Mouse (Mus musculus): ENCODE data around the gene Ajm1. TPM values are rescaled to one million over a fixed set of nuclear protein-coding genes. Genes with fewer than 3 reads are reported as not detected.

Gene Ajm1
- total and polyA plus RNA-seq, 3 experiments: 0.05 to 1.1 (median 0.35) TPM

DNA sequence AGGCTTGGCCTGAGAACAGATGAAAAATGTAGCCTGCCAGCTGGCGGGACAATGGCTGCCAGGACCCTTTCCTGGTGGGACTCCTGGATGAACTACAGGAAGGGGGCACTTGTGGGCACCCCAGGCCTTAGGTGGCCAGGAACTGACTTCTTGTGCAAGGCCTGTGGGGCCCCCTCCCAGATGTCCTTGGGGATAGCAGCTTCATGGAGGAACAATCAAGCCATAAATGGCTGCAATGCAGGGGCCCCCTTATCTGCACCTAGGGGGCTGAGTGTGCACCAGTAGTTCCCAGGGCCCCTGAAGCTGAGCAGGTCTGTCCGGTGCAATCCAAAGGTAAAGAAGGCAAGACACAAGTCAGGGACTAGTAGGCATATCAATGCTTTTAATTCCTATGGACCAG lies 8.5 kb downstream of the Ajm1 start:
- Histone ChIP-seq H3K9me3 (replicated peaks) (peaks cover 28% of the 10 kb centered on the region), H3K36me3 (replicated peaks) (peaks cover 49% of the 10 kb centered on the region), H3K4me1 (ENCODE audit: insufficient read depth, low read depth, low read length) (peaks cover 37% of the 10 kb centered on the region), H3K27me3 (ENCODE audit: insufficient read depth, low read length) (no peaks in the 10 kb centered on the region; the same call in 1 of the 2 replicates), H3K4me3 (ENCODE audit: low read depth, low read length) (no peak overlapping the region; the same call in 1 of the 2 replicates)
- TF ChIP-seq GATA2 (IDR thresholded peaks at IDR 0.05; ENCODE audit: borderline replicate concordance, low read depth, low read length) (no peak), POLR2AphosphoS5 (IDR thresholded peaks at IDR 0.05; ENCODE audit: insufficient replicate concordance, low read depth, low read length) (no peak), CTCF (IDR thresholded peaks at IDR 0.05; ENCODE audit: low read depth, low read length) (no peak), GATA1 (IDR thresholded peaks at IDR 0.05; ENCODE audit: borderline replicate concordance, low read length) (no peak), TAL1 (conservative IDR thresholded peaks at IDR 0.05; ENCODE audit: low read depth, low read length) (no peak)
- no peak for DNase-seq (ENCODE audit: low spot score)
- no peak for ATAC-seq (ENCODE audit: extremely low read depth, insufficient number of reproducible peaks, low FRiP score, poor library complexity, severe bottlenecking)

DNA sequence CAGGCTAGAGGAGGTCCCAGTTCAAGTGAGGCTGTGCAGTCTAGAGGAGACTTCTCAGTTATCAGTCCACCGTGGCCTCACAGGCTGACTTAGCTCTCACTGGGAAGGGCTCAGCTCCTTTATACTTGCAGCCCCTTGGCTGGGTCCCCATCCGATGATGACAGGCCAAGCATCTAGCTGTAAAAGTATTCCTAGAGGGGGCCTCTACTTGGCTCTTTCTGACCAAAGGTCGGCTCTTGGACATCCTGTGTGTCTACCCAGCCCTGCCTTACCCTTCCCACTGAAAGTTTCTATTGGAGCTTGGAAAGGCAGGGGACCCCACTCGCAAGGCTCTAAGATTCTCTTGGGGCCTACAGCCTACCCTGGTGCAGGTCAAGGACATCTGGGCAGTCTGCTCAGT lies 10.3 kb downstream of the Ajm1 start:
- ATAC-seq (ENCODE audit: extremely low read depth, insufficient number of reproducible peaks, low FRiP score, poor library complexity, severe bottlenecking) (no peak), DNase-seq (ENCODE audit: low spot score) (no peak)
- H3K27me3 ChIP-seq (ENCODE audit: insufficient read depth, low read length): no peaks in the 10 kb centered on the region
- H3K36me3 ChIP-seq (replicated peaks): peaks cover 66% of the 10 kb centered on the region
- H3K4me3 ChIP-seq (ENCODE audit: low read depth, low read length): no peak overlapping the region
- H3K4me1 ChIP-seq (ENCODE audit: insufficient read depth, low read depth, low read length): peaks cover 37% of the 10 kb centered on the region
- H3K9me3 ChIP-seq (replicated peaks): peaks cover 9% of the 10 kb centered on the region
- no peak for TF ChIP-seq CTCF (IDR thresholded peaks at IDR 0.05; ENCODE audit: low read depth, low read length)
- no peak for TF ChIP-seq GATA1 (IDR thresholded peaks at IDR 0.05; ENCODE audit: borderline replicate concordance, low read length)
- no peak for TF ChIP-seq GATA2 (IDR thresholded peaks at IDR 0.05; ENCODE audit: borderline replicate concordance, low read depth, low read length)
- TF ChIP-seq POLR2AphosphoS5 (IDR thresholded peaks at IDR 0.05; ENCODE audit: insufficient replicate concordance, low read depth, low read length): no peak
- no peak for TF ChIP-seq TAL1 (conservative IDR thresholded peaks at IDR 0.05; ENCODE audit: low read depth, low read length)

GRCm38 (mm10) chr2:25569323-25569722 lies 12.2 kb downstream of the Ajm1 start:
- DNase-seq (ENCODE audit: low spot score) (no peak), ATAC-seq (ENCODE audit: extremely low read depth, insufficient number of reproducible peaks, low FRiP score, poor library complexity, severe bottlenecking) (no peak)
- no peaks in the 10 kb centered on the region for H3K9me3 ChIP-seq (replicated peaks)
- no peak for TF ChIP-seq CTCF (IDR thresholded peaks at IDR 0.05; ENCODE audit: low read depth, low read length)
- TF ChIP-seq GATA2 (IDR thresholded peaks at IDR 0.05; ENCODE audit: borderline replicate concordance, low read depth, low read length): no peak
- TF ChIP-seq GATA1 (IDR thresholded peaks at IDR 0.05; ENCODE audit: borderline replicate concordance, low read length): no peak
- no peak for TF ChIP-seq TAL1 (conservative IDR thresholded peaks at IDR 0.05; ENCODE audit: low read depth, low read length)
- TF ChIP-seq POLR2AphosphoS5 (IDR thresholded peaks at IDR 0.05; ENCODE audit: insufficient replicate concordance, low read depth, low read length): no peak
- H3K4me3 ChIP-seq (ENCODE audit: low read depth, low read length): no peak overlapping the region
- no peaks in the 10 kb centered on the region for H3K27me3 ChIP-seq (ENCODE audit: insufficient read depth, low read length)
- peaks cover 85% of the 10 kb centered on the region for H3K36me3 ChIP-seq (replicated peaks)
- H3K4me1 ChIP-seq (ENCODE audit: insufficient read depth, low read depth, low read length): peaks cover 26% of the 10 kb centered on the region

DNA sequence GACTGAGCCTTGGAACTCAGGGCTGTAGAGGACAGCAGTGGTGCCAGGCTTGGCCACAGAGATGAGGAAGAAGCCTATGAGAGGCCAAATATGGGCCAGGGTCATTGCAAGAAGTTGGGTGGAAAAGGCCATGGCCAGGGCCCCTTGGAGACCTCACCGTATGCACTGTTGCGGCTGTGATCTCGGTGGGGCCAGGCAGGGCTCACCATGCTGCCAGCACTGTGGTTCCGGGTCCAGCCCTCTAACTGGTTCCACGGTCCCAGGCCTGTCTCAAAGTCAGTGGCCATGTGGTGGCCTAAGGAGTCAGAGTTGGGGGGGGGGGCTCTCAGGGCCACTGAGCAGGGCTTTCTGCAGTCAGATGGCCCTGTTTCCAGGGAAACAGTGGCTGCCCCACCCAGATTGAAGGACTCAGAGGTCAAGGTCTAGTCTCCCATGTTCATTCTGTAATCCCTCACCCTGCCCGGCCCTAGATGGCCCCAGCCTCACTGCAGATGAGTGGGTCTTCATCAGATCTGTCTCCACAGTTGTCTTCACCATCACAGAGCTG lies 13.0 kb downstream of the Ajm1 start:
- H3K9me3 ChIP-seq (replicated peaks): no peaks in the 10 kb centered on the region
- H3K4me1 ChIP-seq (ENCODE audit: insufficient read depth, low read depth, low read length): peaks cover 18% of the 10 kb centered on the region
- H3K27me3 ChIP-seq (ENCODE audit: insufficient read depth, low read length): no peaks in the 10 kb centered on the region
- TF ChIP-seq TAL1 (conservative IDR thresholded peaks at IDR 0.05; ENCODE audit: low read depth, low read length) (no peak), GATA1 (IDR thresholded peaks at IDR 0.05; ENCODE audit: borderline replicate concordance, low read length) (no peak)
- H3K4me3 ChIP-seq (ENCODE audit: low read depth, low read length): no peak overlapping the region
- no peak for DNase-seq (ENCODE audit: low spot score)
- no peak for ATAC-seq (ENCODE audit: extremely low read depth, insufficient number of reproducible peaks, low FRiP score, poor library complexity, severe bottlenecking)
- H3K36me3 ChIP-seq (replicated peaks): peaks cover 93% of the 10 kb centered on the region

- ATAC-seq (ENCODE audit: extremely low read depth, insufficient number of reproducible peaks, low FRiP score, poor library complexity, severe bottlenecking) (no peak), DNase-seq (ENCODE audit: low spot score) (no peak)
- no peaks in the 10 kb centered on the region for H3K27me3 ChIP-seq (ENCODE audit: insufficient read depth, low read length)
- no peak overlapping the region for H3K4me3 ChIP-seq (ENCODE audit: low read depth, low read length)
- H3K9me3 ChIP-seq (replicated peaks): no peaks in the 10 kb centered on the region
- no peak for TF ChIP-seq GATA2 (IDR thresholded peaks at IDR 0.05; ENCODE audit: borderline replicate concordance, low read depth, low read length)
- no peak for TF ChIP-seq POLR2AphosphoS5 (IDR thresholded peaks at IDR 0.05; ENCODE audit: insufficient replicate concordance, low read depth, low read length)
- peaks cover 14% of the 10 kb centered on the region for H3K4me1 ChIP-seq (ENCODE audit: insufficient read depth, low read depth, low read length)
- peaks cover 97% of the 10 kb centered on the region for H3K36me3 ChIP-seq (replicated peaks)
Measured at GRCm38 (mm10) chr2:25566558-25566957, 15.0 kb downstream of the Ajm1 start.

- Histone ChIP-seq H3K4me3 (ENCODE audit: low read depth, low read length) (no peak overlapping the region), H3K4me1 (ENCODE audit: insufficient read depth, low read depth, low read length) (peaks cover 12% of the 10 kb centered on the region), H3K9me3 (replicated peaks) (no peaks in the 10 kb centered on the region), H3K36me3 (replicated peaks) (peaks cover 97% of the 10 kb centered on the region), H3K27me3 (ENCODE audit: insufficient read depth, low read length) (no peaks in the 10 kb centered on the region)
- no peak for TF ChIP-seq GATA2 (IDR thresholded peaks at IDR 0.05; ENCODE audit: borderline replicate concordance, low read depth, low read length)
- DNase-seq (ENCODE audit: low spot score) (no peak), ATAC-seq (ENCODE audit: extremely low read depth, insufficient number of reproducible peaks, low FRiP score, poor library complexity, severe bottlenecking) (no peak)
Measured at GRCm38 (mm10) chr2:25565741-25566140, 15.8 kb downstream of the Ajm1 start.

GRCm38 (mm10) chr2:25561946-25562345 lies 19.6 kb downstream of the Ajm1 start:
- TF ChIP-seq GATA1 (IDR thresholded peaks at IDR 0.05; ENCODE audit: borderline replicate concordance, low read length) (no peak), POLR2AphosphoS5 (IDR thresholded peaks at IDR 0.05; ENCODE audit: insufficient replicate concordance, low read depth, low read length) (no peak), GATA2 (IDR thresholded peaks at IDR 0.05; ENCODE audit: borderline replicate concordance, low read depth, low read length) (no peak), CTCF (IDR thresholded peaks at IDR 0.05; ENCODE audit: low read depth, low read length) (no peak), TAL1 (conservative IDR thresholded peaks at IDR 0.05; ENCODE audit: low read depth, low read length) (no peak)
- no peak for ATAC-seq (ENCODE audit: extremely low read depth, insufficient number of reproducible peaks, low FRiP score, poor library complexity, severe bottlenecking)

More at GRCm38 (mm10) chr2:25561946-25562345, 19.6 kb downstream of the Ajm1 start:
- DNase-seq (ENCODE audit: low spot score): no peak
- Histone ChIP-seq H3K9me3 (replicated peaks) (no peaks in the 10 kb centered on the region), H3K27me3 (ENCODE audit: insufficient read depth, low read length) (no peaks in the 10 kb centered on the region), H3K4me1 (ENCODE audit: insufficient read depth, low read depth, low read length) (peaks cover 39% of the 10 kb centered on the region), H3K36me3 (replicated peaks) (peaks cover 85% of the 10 kb centered on the region), H3K4me3 (ENCODE audit: low read depth, low read length) (no peak overlapping the region)

Data from G1E (cell line).